Mouse (Mus musculus) kidney, embryonic 15.5 days (tissue): ENCODE measurements at regions not wholly inside any gene's neighbourhood (a gene's known extent, or its start where the extent isn't known, plus 50 kb on each side); places are given as distances from the start of the nearest gene placed in this dataset.

Experiments used
- ATAC-seq: fragments of 200-750 bp; cut with Nextera tagmentation; replicated peaks from 2 replicates; pipeline ENCODE4 v1.8.0; 2017; ENCODE audit warnings: moderate TSS enrichment; ENCODE audit not compliant: low FRiP score
- H3K27ac ChIP-seq: fragments of 300-500 bp; sonication (generic); 2 replicates; pipeline ENCODE4 v1.5.1; 2015; ENCODE audit warnings: mild to moderate bottlenecking, inconsistent platforms
- H3K27me3 ChIP-seq: fragments of 300-500 bp; sonication (generic); 2 replicates; pipeline ENCODE4 v1.6.1; 2015; ENCODE audit warnings: inconsistent platforms
- H3K36me3 ChIP-seq: fragments of 300-500 bp; sonication (generic); 2 replicates; pipeline ENCODE4 v1.6.1; 2015; ENCODE audit warnings: inconsistent platforms
- H3K4me1 ChIP-seq: fragments of 300-500 bp; sonication (generic); 2 replicates; pipeline ENCODE4 v1.6.1; 2015; ENCODE audit warnings: inconsistent platforms
- H3K4me2 ChIP-seq: fragments of 300-500 bp; sonication (generic); 2 replicates; pipeline ENCODE4 v1.6.1; 2015; ENCODE audit warnings: moderate library complexity, mild to moderate bottlenecking, inconsistent platforms
- H3K4me3 ChIP-seq: fragments of 300-500 bp; sonication (generic); replicated peaks from 2 replicates; pipeline ENCODE4 v1.5.1; 2015; ENCODE audit warnings: mild to moderate bottlenecking, inconsistent platforms
- H3K9ac ChIP-seq: fragments of 300-500 bp; sonication (generic); 2 replicates; pipeline ENCODE4 v1.6.1; 2015; ENCODE audit warnings: mild to moderate bottlenecking, inconsistent platforms
- H3K9me3 ChIP-seq: fragments of 300-500 bp; sonication (generic); replicated peaks from 2 replicates; pipeline ENCODE4 v1.6.1; 2016; ENCODE audit warnings: inconsistent platforms
- WGBS: fragments of 180-500 bp; shearing (Covaris S2); methylation state at CpG from one replicate; pipeline ENCODE4 v1.1.7; 2015; ENCODE audit warnings: mixed read lengths; 5-methylcytosine and 5-hydroxymethylcytosine counted together

DNA sequence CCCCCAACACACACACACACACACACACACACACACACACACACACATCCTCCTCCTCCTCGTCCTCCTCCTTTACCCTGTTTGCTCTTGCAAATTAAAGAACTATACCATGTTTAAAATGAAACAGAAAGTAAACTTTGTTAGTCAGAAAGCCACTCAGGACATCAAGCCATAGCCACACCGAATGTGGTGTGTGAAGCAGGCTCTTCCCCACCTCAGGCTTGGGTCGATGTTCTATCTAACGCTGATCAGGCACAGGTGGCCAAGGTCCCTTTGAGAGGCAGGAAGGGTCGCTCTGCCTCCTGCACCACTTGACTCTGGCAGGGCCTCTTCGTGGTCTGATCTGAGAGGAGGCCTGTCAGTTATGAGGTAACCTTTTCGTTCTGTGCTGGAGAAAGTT, 156.9 kb upstream of the Irx1 start:
- no peak overlapping the region for H3K4me3 ChIP-seq
- 0 out of 2 replicates have a peak, but pooled peaks cover 3% of the 10 kb centered on the region for H3K4me1 ChIP-seq
- WGBS: 24% methylated on average over 7 of the region's 7 CpGs
- no peak overlapping the region for H3K27ac ChIP-seq
- no peaks in the 10 kb centered on the region for H3K36me3 ChIP-seq
- H3K4me2 ChIP-seq: no peak overlapping the region
- no peaks in the 10 kb centered on the region for H3K9me3 ChIP-seq
- no peak overlapping the region for H3K9ac ChIP-seq
- H3K27me3 ChIP-seq: peaks cover 56% of the 10 kb centered on the region
- ATAC-seq: no peak

GRCm38 (mm10) chr13:72120911-72121553, 157.5 kb upstream of the Irx1 start:
- Histone ChIP-seq H3K27ac (no peak overlapping the region), H3K36me3 (no peaks in the 10 kb centered on the region), H3K9me3 (no peaks in the 10 kb centered on the region), H3K27me3 (peaks cover 55% of the 10 kb centered on the region), H3K4me3 (no peak overlapping the region), H3K9ac (no peak overlapping the region), H3K4me1 (0 out of 2 replicates have a peak, but pooled peaks cover 3% of the 10 kb centered on the region), H3K4me2 (no peak overlapping the region)
- ATAC-seq: no peak
- WGBS: 31% methylated on average over 6 of the region's 6 CpGs

GRCm38 (mm10) chr13:72121554-72122229, 158.2 kb upstream of the Irx1 start:
- H3K9me3 ChIP-seq: no peaks in the 10 kb centered on the region
- 51% methylated on average over 18 of the region's 18 CpGs for WGBS

DNA sequence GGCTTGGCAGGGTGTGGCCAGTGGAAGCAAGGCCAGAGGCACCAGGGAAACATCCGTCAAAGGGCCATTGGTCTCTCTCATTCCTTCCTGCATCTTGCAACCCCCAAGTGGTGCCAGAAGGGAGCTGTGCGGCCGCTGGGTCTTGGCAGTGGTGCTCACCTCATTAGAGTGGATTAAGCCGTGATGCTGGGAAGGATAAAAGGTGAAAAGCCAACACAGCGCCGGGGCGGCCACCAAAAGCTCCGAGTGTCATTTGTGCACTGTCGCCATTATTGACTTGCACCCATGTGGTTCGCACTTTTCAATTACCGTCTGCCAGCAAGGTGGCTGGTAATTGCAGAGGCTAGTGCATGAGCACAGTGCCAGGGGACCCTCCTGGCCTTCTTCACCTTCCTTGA, 158.7 kb upstream of the Irx1 start:
- no peaks in the 10 kb centered on the region for H3K9me3 ChIP-seq
- no peak overlapping the region for H3K27ac ChIP-seq
- H3K36me3 ChIP-seq: no peaks in the 10 kb centered on the region
- H3K4me3 ChIP-seq: no peak overlapping the region
- H3K27me3 ChIP-seq: peaks cover 45% of the 10 kb centered on the region
- no peak overlapping the region for H3K4me2 ChIP-seq
- no peak overlapping the region for H3K9ac ChIP-seq
- no peak for ATAC-seq
- 44% methylated on average over 11 of the region's 11 CpGs for WGBS
- H3K4me1 ChIP-seq: 0 out of 2 replicates have a peak, but pooled peaks cover 3% of the 10 kb centered on the region

More at GRCm38 (mm10) chr13:72121554-72122229, 158.2 kb upstream of the Irx1 start:
- Histone ChIP-seq H3K4me1 (0 out of 2 replicates have a peak, but pooled peaks cover 3% of the 10 kb centered on the region), H3K9ac (no peak overlapping the region), H3K36me3 (no peaks in the 10 kb centered on the region), H3K4me2 (no peak overlapping the region), H3K4me3 (no peak overlapping the region), H3K27me3 (peaks cover 49% of the 10 kb centered on the region), H3K27ac (no peak overlapping the region)
- no peak for ATAC-seq

DNA sequence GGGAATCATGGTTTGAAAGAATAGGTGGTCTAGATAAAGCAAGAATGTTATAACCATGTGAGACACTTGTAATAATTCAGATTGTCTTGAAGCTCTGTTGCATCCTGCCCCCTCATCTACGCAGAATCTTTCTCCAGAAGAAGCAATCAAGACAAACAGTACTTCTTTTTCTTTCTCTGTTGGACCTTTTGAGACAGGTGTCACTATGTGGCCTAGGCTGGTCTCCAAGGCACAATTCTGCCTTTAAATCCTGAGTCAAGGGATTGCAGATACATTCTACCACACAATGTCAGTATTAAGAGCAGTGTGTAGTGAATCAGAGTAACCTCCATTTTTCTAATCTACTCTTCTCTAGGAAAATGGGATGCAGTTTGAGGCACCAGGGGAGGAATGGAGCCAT, 164.8 kb upstream of the Irx1 start:
- Histone ChIP-seq H3K9ac (no peak overlapping the region), H3K4me2 (no peak overlapping the region), H3K4me3 (no peak overlapping the region), H3K9me3 (no peaks in the 10 kb centered on the region), H3K27me3 (peaks cover 14% of the 10 kb centered on the region), H3K27ac (no peak overlapping the region), H3K36me3 (no peaks in the 10 kb centered on the region), H3K4me1 (no peaks in the 10 kb centered on the region)
- 84% methylated on average over 1 of the region's 1 CpGs for WGBS
- no peak for ATAC-seq

DNA sequence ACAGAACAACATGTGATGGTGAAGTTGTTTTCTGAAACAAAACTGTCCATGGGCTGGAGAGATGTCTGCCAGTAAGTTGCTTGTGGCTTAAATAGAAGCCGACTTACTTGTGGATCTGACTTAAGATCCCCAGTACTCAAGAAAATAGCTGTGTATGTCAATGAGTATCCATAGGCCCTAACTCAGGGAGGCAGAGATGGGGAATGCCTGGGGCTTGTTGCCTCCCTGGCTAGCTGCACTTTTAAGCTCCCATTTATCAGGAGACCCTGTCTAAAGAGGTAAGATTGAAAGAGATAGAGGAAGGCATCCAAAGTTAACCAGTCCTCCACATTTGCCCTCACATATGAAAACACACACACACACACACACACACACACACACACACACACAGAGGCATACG, 167.8 kb upstream of the Irx1 start:
- Histone ChIP-seq H3K4me1 (peaks cover 6% of the 10 kb centered on the region; the same call in 1 of the 2 replicates), H3K4me2 (no peak overlapping the region), H3K9ac (no peak overlapping the region), H3K27ac (no peak overlapping the region), H3K36me3 (no peaks in the 10 kb centered on the region), H3K27me3 (peaks cover 11% of the 10 kb centered on the region), H3K9me3 (no peaks in the 10 kb centered on the region), H3K4me3 (no peak overlapping the region)
- WGBS: 97% methylated on average over 2 of the region's 2 CpGs
- no peak for ATAC-seq

GRCm38 (mm10) chr13:72134101-72134768, 170.7 kb upstream of the Irx1 start:
- peaks cover 11% of the 10 kb centered on the region for H3K27me3 ChIP-seq
- H3K4me3 ChIP-seq: no peak overlapping the region
- no peak overlapping the region for H3K9ac ChIP-seq
- H3K27ac ChIP-seq: no peak overlapping the region
- no peaks in the 10 kb centered on the region for H3K36me3 ChIP-seq
- no peaks in the 10 kb centered on the region for H3K9me3 ChIP-seq
- peak; percentile 33; the same call in 1 of the 2 replicates for ATAC-seq
- H3K4me1 ChIP-seq: peaks cover 6% of the 10 kb centered on the region; the same call in 1 of the 2 replicates
- 31% methylated on average over 8 of the region's 8 CpGs for WGBS
- H3K4me2 ChIP-seq: no peak overlapping the region

DNA sequence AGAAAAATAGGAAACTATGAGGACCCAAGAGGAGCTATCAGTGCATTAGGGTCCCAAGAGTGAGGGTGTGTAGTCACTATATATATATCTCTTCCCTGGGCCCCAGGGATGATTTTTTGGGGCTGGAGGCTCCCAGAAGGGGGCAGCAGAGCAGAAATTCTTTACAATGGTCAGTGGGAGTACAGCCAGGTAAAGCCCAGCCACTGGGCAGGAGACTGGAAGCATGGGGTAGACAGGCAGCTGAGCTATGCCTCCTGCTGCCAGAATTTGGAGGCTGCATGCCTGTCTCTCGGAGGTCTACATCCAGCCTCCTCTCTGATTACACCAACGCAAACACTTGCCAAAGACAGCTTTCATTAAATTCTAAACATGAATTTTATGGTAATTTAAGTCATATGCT, 202.7 kb upstream of the Irx1 start:
- Histone ChIP-seq H3K27ac (no peak overlapping the region), H3K9ac (no peak overlapping the region), H3K36me3 (no peaks in the 10 kb centered on the region), H3K4me3 (no peak overlapping the region), H3K9me3 (no peaks in the 10 kb centered on the region), H3K27me3 (0 out of 2 replicates have a peak, but pooled peaks cover 2% of the 10 kb centered on the region), H3K4me2 (no peak overlapping the region), H3K4me1 (no peaks in the 10 kb centered on the region)
- ATAC-seq: no peak
- 64% methylated on average over 2 of the region's 2 CpGs for WGBS

- ATAC-seq: no peak
- no peaks in the 10 kb centered on the region for H3K9me3 ChIP-seq
- 0 out of 2 replicates have a peak, but pooled peaks cover 2% of the 10 kb centered on the region for H3K27me3 ChIP-seq
- H3K4me2 ChIP-seq: no peak overlapping the region
- no peak overlapping the region for H3K4me3 ChIP-seq
- H3K27ac ChIP-seq: no peak overlapping the region
- H3K36me3 ChIP-seq: no peaks in the 10 kb centered on the region
- WGBS: 77% methylated on average over 2 of the region's 2 CpGs
- no peak overlapping the region for H3K9ac ChIP-seq
- no peaks in the 10 kb centered on the region for H3K4me1 ChIP-seq
These were observed 203.9 kb upstream of the Irx1 start for GRCm38 (mm10) chr13:72167434-72167833.

- Histone ChIP-seq H3K9ac (no peak overlapping the region), H3K4me1 (no peaks in the 10 kb centered on the region), H3K4me2 (no peak overlapping the region), H3K36me3 (no peaks in the 10 kb centered on the region), H3K4me3 (no peak overlapping the region), H3K27me3 (no peaks in the 10 kb centered on the region), H3K9me3 (no peaks in the 10 kb centered on the region), H3K27ac (no peak overlapping the region)
- WGBS: 80% methylated on average over 3 of the region's 3 CpGs
- ATAC-seq: no peak
These were observed 220.1 kb upstream of the Irx1 start for GRCm38 (mm10) chr13:72183636-72184035.

GRCm38 (mm10) chr13:72184116-72184845, 220.8 kb upstream of the Irx1 start:
- H3K4me2 ChIP-seq: no peak overlapping the region
- no peak for ATAC-seq
- 79% methylated on average over 15 of the region's 15 CpGs for WGBS

DNA sequence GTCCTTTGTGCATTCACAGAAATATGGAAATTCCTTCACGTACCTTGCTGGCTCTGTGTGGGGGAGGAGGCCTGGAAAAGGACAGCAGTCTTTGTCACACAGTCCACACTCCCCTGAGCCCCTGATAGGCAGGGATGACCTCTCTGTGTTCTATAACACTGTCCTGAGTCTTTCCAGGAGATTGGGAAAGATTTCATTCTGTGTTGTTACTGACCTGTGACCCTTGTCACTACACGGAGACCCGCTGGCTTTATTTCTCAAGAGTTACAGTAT, 221.3 kb upstream of the Irx1 start:
- Histone ChIP-seq H3K27ac (no peak overlapping the region), H3K4me2 (no peak overlapping the region), H3K36me3 (no peaks in the 10 kb centered on the region), H3K4me3 (no peak overlapping the region), H3K27me3 (no peaks in the 10 kb centered on the region), H3K9me3 (no peaks in the 10 kb centered on the region), H3K9ac (no peak overlapping the region), H3K4me1 (no peaks in the 10 kb centered on the region)
- 76% methylated on average over 3 of the region's 3 CpGs for WGBS
- ATAC-seq: no peak

More at GRCm38 (mm10) chr13:72184116-72184845, 220.8 kb upstream of the Irx1 start:
- Histone ChIP-seq H3K27me3 (no peaks in the 10 kb centered on the region), H3K9ac (no peak overlapping the region), H3K27ac (no peak overlapping the region), H3K9me3 (no peaks in the 10 kb centered on the region), H3K36me3 (no peaks in the 10 kb centered on the region), H3K4me3 (no peak overlapping the region), H3K4me1 (no peaks in the 10 kb centered on the region)
